Mouse (Mus musculus) small intestine, adult 2 months (tissue): ENCODE results near the gene Tmppe. TPM values are rescaled to one million over a fixed set of nuclear protein-coding genes. Genes with fewer than 3 reads are reported as not detected.

Experiments
- H3K27ac ChIP-seq: fragments of 200-500 bp; 2 replicates; pipeline ENCODE4 v1.5.1; 2012; ENCODE audit warnings: low read depth, low read length, control low read depth, inconsistent platforms; ENCODE audit not compliant: insufficient read depth
- H3K27me3 ChIP-seq: fragments of 200-500 bp; 2 replicates; pipeline ENCODE4 v1.6.1; 2012; ENCODE audit warnings: mild to moderate bottlenecking, moderate library complexity, low read length, inconsistent platforms; ENCODE audit not compliant: control insufficient read depth, insufficient read depth
- H3K36me3 ChIP-seq: fragments of 200-500 bp; 2 replicates; pipeline ENCODE4 v1.6.1; 2012; ENCODE audit warnings: mild to moderate bottlenecking, low read length, control low read depth, inconsistent platforms; ENCODE audit not compliant: control insufficient read depth, insufficient read depth
- H3K4me1 ChIP-seq: fragments of 200-500 bp; 2 replicates; pipeline ENCODE4 v1.6.1; 2012; ENCODE audit warnings: low read length, inconsistent platforms, mixed read lengths; ENCODE audit not compliant: control insufficient read depth, insufficient read depth, insufficient read length
- H3K4me3 ChIP-seq: fragments of 200-500 bp; 2 replicates; pipeline ENCODE4 v1.5.1; 2012; ENCODE audit warnings: low read depth, mild to moderate bottlenecking, control low read depth, inconsistent platforms, low read length, moderate library complexity
- CTCF ChIP-seq: fragments of 200-500 bp; IDR thresholded peaks from 2 replicates; pipeline ENCODE4 v1.5.1; 2012; ENCODE audit warnings: low read depth, mild to moderate bottlenecking, control low read depth, inconsistent platforms, low read length, moderate library complexity, mixed read lengths; ENCODE audit not compliant: insufficient replicate concordance, insufficient read length; ENCODE audit errors: extremely low read depth
- POLR2A ChIP-seq: fragments of 200-500 bp; IDR thresholded peaks from 2 replicates; pipeline ENCODE4 v1.6.1; 2012; ENCODE audit warnings: low read depth, mild to moderate bottlenecking, control low read depth, inconsistent platforms, low read length, moderate library complexity
- WGBS: fragments of 180-500 bp; shearing (Covaris S2); methylation state at CpG from one replicate; pipeline ENCODE4 v1.1.7; 2018; 5-methylcytosine and 5-hydroxymethylcytosine counted together
- polyA plus RNA-seq: library from polyadenylated mRNA; depleted of rRNA; stranded (reverse); fragments of >200 nt; gene quantifications from 2 replicates; pipeline ENCODE4 v1.2.3, GENCODE M21; 2012

Tmppe gene
- polyA plus RNA-seq, 1 experiment: 4.6 TPM

DNA sequence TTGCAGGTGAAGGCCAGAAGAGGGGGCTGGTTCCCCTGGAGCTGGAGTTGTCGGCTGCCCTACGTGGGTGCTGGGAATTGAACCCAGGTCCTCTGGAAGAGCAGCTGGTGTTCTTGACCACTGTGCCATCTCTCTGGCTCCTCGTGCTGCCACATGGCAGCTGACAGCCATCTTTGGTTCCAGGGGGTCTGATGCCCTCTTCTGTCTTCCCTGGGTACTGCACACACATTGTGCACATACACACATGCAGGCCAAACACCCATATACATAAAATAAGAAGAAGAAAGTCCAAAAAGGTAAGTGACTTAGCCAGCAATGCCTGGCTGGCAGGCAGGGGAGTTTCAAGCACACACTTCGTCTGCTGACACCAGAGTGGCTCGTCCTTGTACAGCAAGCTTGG, 24.7 kb downstream of the Tmppe start:
- WGBS: 95% methylated on average over 5 of the region's 5 CpGs
- Histone ChIP-seq H3K36me3 (peaks cover 9% of the 10 kb centered on the region), H3K27ac (no peak overlapping the region), H3K4me1 (no peaks in the 10 kb centered on the region), H3K4me3 (no peak overlapping the region), H3K27me3 (no peaks in the 10 kb centered on the region)
- TF ChIP-seq POLR2A: no peak
- TF ChIP-seq CTCF: no peak

DNA sequence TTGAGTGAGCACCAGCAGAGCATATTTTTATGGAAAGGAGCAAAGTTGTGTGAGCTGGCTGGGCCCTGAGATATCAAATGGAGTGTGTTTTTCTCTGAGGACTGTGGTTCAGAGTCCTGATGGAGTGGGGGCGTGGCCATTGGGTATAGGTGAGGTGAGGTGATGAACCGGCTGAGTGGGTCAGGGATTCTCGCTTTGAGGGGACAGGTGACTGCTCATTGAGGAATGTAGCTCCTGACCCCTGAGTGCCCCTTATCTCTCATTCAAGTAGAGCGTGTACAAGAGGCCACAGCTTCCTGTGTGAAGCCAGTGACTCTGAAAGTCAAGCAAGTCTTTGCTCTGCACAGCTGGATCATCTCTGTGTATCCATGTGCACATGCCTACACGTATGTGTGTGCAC, 25.3 kb downstream of the Tmppe start:
- TF ChIP-seq POLR2A (no peak), CTCF (no peak)
- Histone ChIP-seq H3K4me1 (no peaks in the 10 kb centered on the region), H3K4me3 (no peak overlapping the region), H3K27ac (no peak overlapping the region), H3K27me3 (no peaks in the 10 kb centered on the region), H3K36me3 (peaks cover 10% of the 10 kb centered on the region)
- 87% methylated on average over 5 of the region's 5 CpGs for WGBS

DNA sequence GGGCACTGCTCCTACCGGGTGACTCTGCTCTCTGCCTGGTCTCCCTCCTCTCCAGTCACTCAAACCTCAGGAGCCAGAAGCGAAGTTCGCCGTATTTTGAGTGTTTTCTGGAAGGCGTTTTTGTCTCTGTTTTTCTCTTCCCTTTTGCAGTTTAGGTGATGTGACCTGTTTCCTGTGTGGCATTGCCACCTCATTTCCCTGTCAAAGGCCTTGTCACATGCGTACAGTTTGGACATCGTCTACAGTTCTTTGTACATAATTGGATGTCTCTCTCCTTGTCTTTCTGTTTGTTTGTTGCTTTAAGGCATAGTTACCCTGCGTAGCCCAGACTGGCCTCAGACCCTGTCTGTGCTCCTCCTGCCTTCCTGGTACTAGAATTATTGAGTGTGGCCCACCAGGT, 26.5 kb downstream of the Tmppe start:
- H3K36me3 ChIP-seq: peaks cover 10% of the 10 kb centered on the region

DNA sequence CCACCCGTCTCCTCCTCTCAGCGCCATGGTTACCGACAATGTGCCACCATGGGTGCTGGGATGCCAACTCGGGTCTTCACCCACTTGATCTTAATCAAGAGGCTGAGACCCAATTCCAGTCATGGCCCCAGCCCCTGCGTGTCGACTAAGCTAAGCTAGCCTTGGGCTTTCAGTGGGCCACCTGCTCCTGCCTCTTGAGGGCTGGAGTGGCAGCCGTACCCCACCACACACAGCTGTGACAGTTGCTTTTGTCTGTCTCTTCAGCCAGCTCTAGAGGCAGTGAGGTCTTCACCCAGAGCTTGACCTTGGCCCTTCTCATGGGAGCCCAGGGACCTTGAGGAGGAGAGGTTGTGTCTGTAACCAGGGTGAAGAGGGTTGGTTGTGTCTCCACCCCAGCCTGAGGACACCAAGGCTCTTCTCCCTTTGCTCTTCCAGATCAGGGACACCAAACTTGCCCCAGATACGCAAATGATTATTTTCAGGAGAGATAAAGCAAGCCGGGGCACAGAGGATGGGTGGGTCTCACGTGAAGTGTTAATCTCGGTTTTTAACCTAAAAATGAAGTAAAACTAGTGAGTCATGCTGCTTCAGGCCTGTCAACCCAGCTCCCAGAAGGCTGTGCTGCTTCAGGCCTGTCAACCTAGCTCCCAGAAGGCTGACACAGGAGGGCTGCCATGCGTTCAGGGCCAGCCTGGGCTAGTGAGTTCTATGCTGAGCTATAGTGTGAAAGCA, 27.4 kb downstream of the Tmppe start:
- no peak overlapping the region for H3K4me3 ChIP-seq
- 83% methylated on average over 12 of the region's 12 CpGs for WGBS
- H3K36me3 ChIP-seq: peaks cover 8% of the 10 kb centered on the region; the same call in 1 of the 2 replicates
- no peaks in the 10 kb centered on the region for H3K4me1 ChIP-seq
- TF ChIP-seq POLR2A (no peak), CTCF (no peak)
- no peaks in the 10 kb centered on the region for H3K27me3 ChIP-seq
- no peak overlapping the region for H3K27ac ChIP-seq

More for the DNA sequence above, 26.5 kb downstream of the Tmppe start:
- no peaks in the 10 kb centered on the region for H3K4me1 ChIP-seq
- no peaks in the 10 kb centered on the region for H3K27me3 ChIP-seq
- no peak overlapping the region for H3K4me3 ChIP-seq
- no peak overlapping the region for H3K27ac ChIP-seq
- TF ChIP-seq POLR2A (no peak), CTCF (no peak)
- 94% methylated on average over 8 of the region's 8 CpGs for WGBS

DNA sequence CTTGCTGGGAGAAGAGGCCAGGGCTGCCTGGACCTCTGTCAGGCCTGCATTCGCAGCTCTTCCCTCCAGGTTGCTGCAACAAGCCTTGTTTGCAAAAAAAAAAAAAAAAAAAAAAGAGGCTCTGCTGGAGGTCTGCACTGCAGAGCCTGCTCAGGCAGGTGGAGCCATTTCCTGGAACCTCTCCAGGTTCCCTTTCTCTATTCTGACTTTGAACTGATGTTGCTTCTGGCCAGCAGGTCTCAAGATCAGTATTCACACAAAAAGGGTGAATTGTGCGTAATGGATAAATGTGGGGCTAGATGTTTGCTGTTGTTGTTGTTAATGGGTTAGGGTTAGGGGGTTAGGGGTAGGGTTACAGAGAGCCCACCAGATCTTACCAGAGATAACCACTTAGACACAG, 34.8 kb downstream of the Tmppe start:
- Histone ChIP-seq H3K4me1 (no peaks in the 10 kb centered on the region), H3K27ac (no peak overlapping the region), H3K27me3 (no peaks in the 10 kb centered on the region), H3K36me3 (peaks cover 2% of the 10 kb centered on the region; the same call in 1 of the 2 replicates), H3K4me3 (no peak overlapping the region)
- WGBS: 82% methylated on average over 2 of the region's 2 CpGs
- TF ChIP-seq CTCF (no peak), POLR2A (no peak)

- peaks cover 4% of the 10 kb centered on the region for H3K36me3 ChIP-seq
- WGBS: 89% methylated on average over 10 of the region's 10 CpGs
- TF ChIP-seq CTCF: no peak
- TF ChIP-seq POLR2A: no peak
- no peak overlapping the region for H3K27ac ChIP-seq
- no peaks in the 10 kb centered on the region for H3K4me1 ChIP-seq
- H3K4me3 ChIP-seq: no peak overlapping the region
- H3K27me3 ChIP-seq: no peaks in the 10 kb centered on the region
These were observed 39.6 kb downstream of the Tmppe start for GRCm38 (mm10) chr9:114440548-114440947.

GRCm38 (mm10) chr9:114442225-114442624, 41.3 kb downstream of the Tmppe start:
- no peaks in the 10 kb centered on the region for H3K27me3 ChIP-seq
- no peak overlapping the region for H3K27ac ChIP-seq
- no peak overlapping the region for H3K4me3 ChIP-seq
- H3K4me1 ChIP-seq: no peaks in the 10 kb centered on the region
- peaks cover 4% of the 10 kb centered on the region for H3K36me3 ChIP-seq
- TF ChIP-seq CTCF (no peak), POLR2A (no peak)
- WGBS: 95% methylated on average over 9 of the region's 9 CpGs
